Mouse (Mus musculus): ENCODE measurements at regions not wholly inside any gene's neighbourhood (a gene's known extent, or its start where the extent isn't known, plus 50 kb on each side); places are given as distances from the start of the nearest gene placed in this dataset.

DNA sequence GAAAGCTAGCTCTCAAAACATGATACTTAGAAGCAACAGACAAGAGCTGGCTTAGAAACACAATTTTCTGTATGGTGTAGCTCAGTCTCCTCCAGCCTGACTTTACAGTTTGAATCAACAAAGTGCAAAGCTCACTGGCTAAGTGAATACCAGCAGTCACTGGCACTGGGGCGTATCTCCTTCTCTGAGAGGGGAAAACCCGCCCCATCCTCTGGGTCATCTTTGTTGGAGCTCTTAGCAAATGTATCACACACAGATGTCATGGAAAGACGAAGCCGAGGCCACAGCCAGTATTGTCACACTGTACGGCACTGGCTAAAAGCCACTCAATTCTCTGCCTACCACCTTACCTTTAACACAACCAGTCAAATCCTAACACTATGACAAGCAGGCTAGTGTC lies 267.8 kb downstream of the Bcor start:
- no peak overlapping the region for H3K4me3 ChIP-seq (ENCODE audit: control insufficient read depth, low read depth, low read length)
- H3K27me3 ChIP-seq (ENCODE audit: control insufficient read depth, insufficient read depth, low read length): no peaks in the 10 kb centered on the region
- peaks cover 5% of the 10 kb centered on the region; the same call in 1 of the 2 replicates for H3K4me1 ChIP-seq (ENCODE audit: control insufficient read depth, insufficient read depth, low read length)
- no peaks in the 10 kb centered on the region for H3K36me3 ChIP-seq (ENCODE audit: control insufficient read depth, insufficient read depth, low read length)
- no peak for TF ChIP-seq CTCF (IDR thresholded peaks at IDR 0.05; ENCODE audit: control insufficient read depth, insufficient read depth, insufficient replicate concordance, low read depth, low read length)
- TF ChIP-seq POLR2A (IDR thresholded peaks at IDR 0.05; ENCODE audit: control insufficient read depth, low read depth, low read length): no peak
- no peak overlapping the region for H3K27ac ChIP-seq (ENCODE audit: control insufficient read depth, insufficient read depth, low read depth, low read length)

DNA sequence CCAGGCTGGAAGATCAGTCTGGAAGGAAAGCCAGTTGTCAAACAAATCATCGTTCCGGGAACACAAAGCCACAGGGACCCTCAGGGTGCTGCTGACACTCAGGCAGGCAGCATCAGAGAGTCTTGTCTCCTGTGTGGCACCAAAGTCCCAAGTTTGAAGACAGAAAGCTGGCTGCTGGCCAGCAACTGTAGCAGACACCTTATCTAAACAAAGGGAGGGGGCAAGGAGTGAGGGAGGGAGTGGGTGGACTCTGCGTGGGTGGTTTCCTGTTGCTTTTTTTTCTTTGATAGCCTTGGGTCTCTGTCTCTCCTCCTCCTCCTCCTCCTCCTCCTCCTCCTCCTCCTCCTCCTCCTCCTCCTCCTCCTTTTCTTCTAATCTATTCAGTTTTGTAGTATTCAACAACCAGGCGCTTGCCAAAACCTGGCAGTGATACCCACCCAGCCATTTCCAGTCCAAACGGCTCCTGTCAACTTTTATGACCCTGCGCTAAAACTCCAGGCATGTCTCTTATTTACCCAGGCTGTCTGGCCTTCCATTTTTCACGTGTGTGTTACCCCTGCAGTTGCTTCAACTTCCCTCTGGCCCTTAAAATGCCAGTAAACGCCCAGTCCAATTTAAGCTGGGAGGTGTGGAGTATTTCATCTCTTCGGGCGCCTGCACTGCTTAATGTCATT lies 266.4 kb downstream of the Bcor start:
- no peaks in the 10 kb centered on the region for H3K27me3 ChIP-seq (ENCODE audit: control insufficient read depth, insufficient read depth, low read length)
- H3K4me1 ChIP-seq (ENCODE audit: control insufficient read depth, insufficient read depth, low read length): peaks cover 5% of the 10 kb centered on the region; the same call in 1 of the 2 replicates
- TF ChIP-seq POLR2A (IDR thresholded peaks at IDR 0.05; ENCODE audit: control insufficient read depth, low read depth, low read length): no peak
- no peak for TF ChIP-seq CTCF (IDR thresholded peaks at IDR 0.05; ENCODE audit: control insufficient read depth, insufficient read depth, insufficient replicate concordance, low read depth, low read length)
- H3K36me3 ChIP-seq (ENCODE audit: control insufficient read depth, insufficient read depth, low read length): no peaks in the 10 kb centered on the region
- no peak overlapping the region for H3K4me3 ChIP-seq (ENCODE audit: control insufficient read depth, low read depth, low read length)
- no peak overlapping the region for H3K27ac ChIP-seq (ENCODE audit: control insufficient read depth, insufficient read depth, low read depth, low read length)

DNA sequence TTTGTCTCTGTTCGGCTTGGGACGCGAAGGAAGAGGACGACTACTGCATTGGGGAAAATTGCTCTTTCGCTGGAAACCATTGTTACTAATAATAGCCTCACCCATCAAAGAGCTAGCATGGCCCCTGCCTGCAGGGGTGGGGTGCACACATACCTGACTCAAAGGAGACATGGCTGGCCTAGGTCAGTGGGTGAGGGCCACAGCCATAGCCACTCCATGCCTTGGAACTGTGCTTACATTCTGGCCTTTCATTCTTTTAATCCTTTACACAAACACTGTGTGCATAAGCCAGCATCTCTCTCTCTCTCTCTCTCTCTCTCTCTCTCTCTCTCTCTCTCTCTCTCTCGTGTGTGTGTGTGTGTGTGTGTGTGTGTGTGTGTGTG lies 265.9 kb downstream of the Bcor start:
- H3K27ac ChIP-seq (ENCODE audit: control insufficient read depth, insufficient read depth, low read depth, low read length): no peak overlapping the region
- H3K27me3 ChIP-seq (ENCODE audit: control insufficient read depth, insufficient read depth, low read length): no peaks in the 10 kb centered on the region
- no peak overlapping the region for H3K4me3 ChIP-seq (ENCODE audit: control insufficient read depth, low read depth, low read length)
- no peaks in the 10 kb centered on the region for H3K36me3 ChIP-seq (ENCODE audit: control insufficient read depth, insufficient read depth, low read length)
- TF ChIP-seq POLR2A (IDR thresholded peaks at IDR 0.05; ENCODE audit: control insufficient read depth, low read depth, low read length) (no peak), CTCF (IDR thresholded peaks at IDR 0.05; ENCODE audit: control insufficient read depth, insufficient read depth, insufficient replicate concordance, low read depth, low read length) (no peak)
- peaks cover 6% of the 10 kb centered on the region for H3K4me1 ChIP-seq (ENCODE audit: control insufficient read depth, insufficient read depth, low read length)

- peaks cover 6% of the 10 kb centered on the region for H3K4me1 ChIP-seq (ENCODE audit: control insufficient read depth, insufficient read depth, low read length)
- H3K36me3 ChIP-seq (ENCODE audit: control insufficient read depth, insufficient read depth, low read length): no peaks in the 10 kb centered on the region
- peak overlapping the region; percentile 8; the same call in 1 of the 2 replicates for H3K27ac ChIP-seq (ENCODE audit: control insufficient read depth, insufficient read depth, low read depth, low read length)
- no peaks in the 10 kb centered on the region for H3K27me3 ChIP-seq (ENCODE audit: control insufficient read depth, insufficient read depth, low read length)
- H3K4me3 ChIP-seq (ENCODE audit: control insufficient read depth, low read depth, low read length): no peak overlapping the region
- TF ChIP-seq CTCF (IDR thresholded peaks at IDR 0.05; ENCODE audit: control insufficient read depth, insufficient read depth, insufficient replicate concordance, low read depth, low read length): no peak
- no peak for TF ChIP-seq POLR2A (IDR thresholded peaks at IDR 0.05; ENCODE audit: control insufficient read depth, low read depth, low read length)
These were observed 264.8 kb downstream of the Bcor start for GRCm38 (mm10) chrX:11895396-11895795.

DNA sequence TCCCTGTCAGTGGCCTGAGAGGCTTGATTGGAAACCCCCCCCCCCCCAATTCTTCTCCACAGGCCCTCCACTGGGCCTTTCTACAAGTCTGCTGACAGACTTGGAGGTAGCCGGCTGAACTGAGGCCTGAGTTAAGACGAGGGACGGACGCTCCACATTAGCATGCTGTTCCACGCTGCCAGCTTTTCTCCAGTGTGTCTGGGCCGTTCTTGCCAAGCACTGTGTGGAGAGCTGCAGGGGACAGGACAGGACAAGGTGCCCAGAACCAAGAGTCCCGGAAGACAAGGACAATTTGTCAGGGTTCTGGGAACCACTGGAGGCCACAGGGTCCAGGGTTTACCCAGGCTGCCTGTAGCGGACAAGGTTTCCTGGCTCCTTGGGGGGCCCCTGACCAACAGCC lies 261.9 kb downstream of the Bcor start:
- TF ChIP-seq CTCF (IDR thresholded peaks at IDR 0.05; ENCODE audit: control insufficient read depth, insufficient read depth, insufficient replicate concordance, low read depth, low read length) (no peak), POLR2A (IDR thresholded peaks at IDR 0.05; ENCODE audit: control insufficient read depth, low read depth, low read length) (no peak)
- H3K4me1 ChIP-seq (ENCODE audit: control insufficient read depth, insufficient read depth, low read length): peaks cover 6% of the 10 kb centered on the region
- H3K4me3 ChIP-seq (ENCODE audit: control insufficient read depth, low read depth, low read length): no peak overlapping the region
- H3K36me3 ChIP-seq (ENCODE audit: control insufficient read depth, insufficient read depth, low read length): no peaks in the 10 kb centered on the region
- no peaks in the 10 kb centered on the region for H3K27me3 ChIP-seq (ENCODE audit: control insufficient read depth, insufficient read depth, low read length)
- H3K27ac ChIP-seq (ENCODE audit: control insufficient read depth, insufficient read depth, low read depth, low read length): no peak overlapping the region

DNA sequence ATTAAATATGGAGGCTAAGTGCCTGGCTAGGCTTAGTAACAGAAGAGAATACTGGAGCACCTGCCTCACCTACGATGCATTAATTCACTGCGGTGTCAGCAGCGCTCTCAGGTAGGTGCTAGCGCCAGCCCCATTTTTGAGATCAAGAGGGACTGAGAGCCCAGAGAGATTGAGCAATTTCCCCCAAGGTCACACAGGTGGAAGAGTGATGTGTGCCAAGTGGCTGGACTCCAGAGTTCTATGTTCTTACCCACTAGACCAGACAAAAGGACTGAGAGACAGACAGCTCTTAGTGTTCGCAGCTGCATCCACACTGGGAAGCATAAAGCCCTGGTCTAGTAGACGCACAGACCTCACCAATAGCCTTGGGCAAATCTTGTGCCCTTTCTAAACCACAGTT lies 261.1 kb downstream of the Bcor start:
- Histone ChIP-seq H3K27me3 (ENCODE audit: control insufficient read depth, insufficient read depth, low read length) (no peaks in the 10 kb centered on the region), H3K4me3 (ENCODE audit: control insufficient read depth, low read depth, low read length) (no peak overlapping the region), H3K36me3 (ENCODE audit: control insufficient read depth, insufficient read depth, low read length) (no peaks in the 10 kb centered on the region), H3K4me1 (ENCODE audit: control insufficient read depth, insufficient read depth, low read length) (peaks cover 6% of the 10 kb centered on the region), H3K27ac (ENCODE audit: control insufficient read depth, insufficient read depth, low read depth, low read length) (no peak overlapping the region)
- TF ChIP-seq POLR2A (IDR thresholded peaks at IDR 0.05; ENCODE audit: control insufficient read depth, low read depth, low read length) (no peak), CTCF (IDR thresholded peaks at IDR 0.05; ENCODE audit: control insufficient read depth, insufficient read depth, insufficient replicate concordance, low read depth, low read length) (no peak)

DNA sequence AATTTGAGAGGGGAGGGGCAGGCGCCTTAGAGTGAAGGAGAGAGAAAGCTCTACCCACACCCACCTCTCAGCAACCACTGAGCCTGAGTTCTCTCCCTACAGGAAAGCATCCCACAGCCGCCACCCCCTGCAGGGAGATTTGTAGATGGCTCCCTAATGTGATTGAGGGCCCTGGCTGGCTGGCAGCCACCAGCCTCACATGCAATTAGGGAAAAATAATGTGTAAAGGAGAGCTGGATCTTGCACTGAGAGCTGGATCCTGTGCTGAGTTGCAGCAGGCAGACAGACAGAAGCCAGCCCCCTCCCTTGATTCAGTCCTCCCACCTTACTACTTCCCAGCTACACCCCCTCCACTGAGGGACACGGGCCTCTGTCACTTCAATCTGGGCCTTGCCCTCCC lies 260.2 kb downstream of the Bcor start:
- peaks cover 6% of the 10 kb centered on the region for H3K4me1 ChIP-seq (ENCODE audit: control insufficient read depth, insufficient read depth, low read length)
- H3K4me3 ChIP-seq (ENCODE audit: control insufficient read depth, low read depth, low read length): no peak overlapping the region
- no peaks in the 10 kb centered on the region for H3K36me3 ChIP-seq (ENCODE audit: control insufficient read depth, insufficient read depth, low read length)
- no peaks in the 10 kb centered on the region for H3K27me3 ChIP-seq (ENCODE audit: control insufficient read depth, insufficient read depth, low read length)
- TF ChIP-seq POLR2A (IDR thresholded peaks at IDR 0.05; ENCODE audit: control insufficient read depth, low read depth, low read length) (no peak), CTCF (IDR thresholded peaks at IDR 0.05; ENCODE audit: control insufficient read depth, insufficient read depth, insufficient replicate concordance, low read depth, low read length) (no peak)
- H3K27ac ChIP-seq (ENCODE audit: control insufficient read depth, insufficient read depth, low read depth, low read length): no peak overlapping the region

Data from testis, adult 2 months (tissue).